Mouse (Mus musculus) bone marrow, adult 2 months (tissue): ENCODE results near the gene Fcer2a. TPM values are rescaled to one million over a fixed set of nuclear protein-coding genes. Genes with fewer than 3 reads are reported as not detected.
A peak's percentile ranks its signal among the peaks of the same experiment; 100 is the strongest.

Experiments
- H3K27ac ChIP-seq: fragments of 200-500 bp; 2 replicates; pipeline ENCODE4 v1.5.1; 2012; ENCODE audit warnings: low read depth, mild to moderate bottlenecking, control low read depth, inconsistent platforms, low read length; ENCODE audit not compliant: control insufficient read depth, poor library complexity, insufficient read depth
- H3K4me1 ChIP-seq: fragments of 200-500 bp; 2 replicates; pipeline ENCODE4 v1.6.1; 2011; ENCODE audit warnings: low read length; ENCODE audit not compliant: control insufficient read depth, insufficient read depth
- H3K4me3 ChIP-seq: fragments of 200-500 bp; replicated peaks from 2 replicates; pipeline ENCODE3; 2011; ENCODE audit warnings: mild to moderate bottlenecking, low read depth, low read length, control low read depth; ENCODE audit not compliant: control insufficient read depth
- CTCF ChIP-seq: fragments of 200-500 bp; IDR thresholded peaks from 2 replicates; pipeline ENCODE4 v1.5.1; 2011; ENCODE audit warnings: low read length, control low read depth; ENCODE audit not compliant: control insufficient read depth, insufficient read depth
- POLR2A ChIP-seq: fragments of 200-500 bp; IDR thresholded peaks from 2 replicates; pipeline ENCODE4 v1.6.1; 2011; ENCODE audit warnings: low read depth, mild to moderate bottlenecking, control low read depth, low read length, borderline replicate concordance; ENCODE audit not compliant: control insufficient read depth
- WGBS: fragments of 180-500 bp; shearing (Covaris S2); methylation state at CpG from one replicate; pipeline ENCODE4 v1.1.7; 2018; 5-methylcytosine and 5-hydroxymethylcytosine counted together
- polyA plus RNA-seq: library from polyadenylated mRNA; stranded (reverse); fragments of >200 nt; gene quantifications from 2 replicates; pipeline ENCODE4 v1.2.4, GENCODE M21; 2011; ENCODE audit warnings: low replicate concordance; ENCODE audit not compliant: missing spikeins, insufficient read depth, insufficient read length

Fcer2a gene
- polyA plus RNA-seq, 1 experiment, result 37.3 TPM

- no peak for TF ChIP-seq POLR2A
- TF ChIP-seq CTCF, result no peak
- Histone ChIP-seq H3K4me3 (no peak overlapping the region), H3K27ac (no peak overlapping the region), H3K4me1 (peaks cover 1% of the 10 kb centered on the region; the same call in 1 of the 2 replicates)
- 78% methylated on average over 3 of the region's 3 CpGs for WGBS
These were observed 19.3 kb downstream of the Fcer2a start for GRCm38 (mm10) chr8:3674671-3675070.

GRCm38 (mm10) chr8:3671980-3672491 lies 21.9 kb downstream of the Fcer2a start, which contains the start of gene Fcor:
Fcor (minus strand) TSS chr8:3672362.
- H3K27ac ChIP-seq, result peak within 1 kb of the TSS; percentile 17
- no peaks in the 10 kb centered on the region; the same call in 1 of the 2 replicates for H3K4me1 ChIP-seq
- WGBS, result under 1% methylated on average over 23 of the region's 23 CpGs
- peak within 1 kb of the TSS; percentile 63 for H3K4me3 ChIP-seq
- TF ChIP-seq POLR2A, result peak; percentile 31; the same call in 1 of the 2 replicates
- TF ChIP-seq CTCF, result peak; percentile 95

- Histone ChIP-seq H3K4me1 (no peaks in the 10 kb centered on the region; the same call in 1 of the 2 replicates), H3K4me3 (peak overlapping the region; percentile 59), H3K27ac (peak overlapping the region; percentile 64)
- WGBS, result 10% methylated on average over 2 of the region's 2 CpGs
- TF ChIP-seq POLR2A (no peak), CTCF (no peak)
These were observed 23.6 kb downstream of the Fcer2a start for GRCm38 (mm10) chr8:3670388-3670787.

- Histone ChIP-seq H3K4me3 (peak within 1 kb of the TSS; percentile 82), H3K4me1 (peaks cover 11% of the 10 kb centered on the region), H3K27ac (peak within 1 kb of the TSS; percentile 95)
- WGBS, result 44% methylated on average over 6 of the region's 6 CpGs
- TF ChIP-seq POLR2A (no peak; the same call in 1 of the 2 replicates), CTCF (no peak)
These were observed 28.5 kb downstream of the Fcer2a start, which contains the start of gene Mcemp1 for GRCm38 (mm10) chr8:3665507-3665906. Mcemp1 (plus strand) TSS chr8:3665754.

GRCm38 (mm10) chr8:3664405-3664804 lies 29.6 kb downstream of the Fcer2a start:
- WGBS, result 16% methylated on average over 5 of the region's 5 CpGs
- H3K4me3 ChIP-seq, result no peak overlapping the region
- TF ChIP-seq POLR2A (no peak), CTCF (no peak)
- peaks cover 13% of the 10 kb centered on the region for H3K4me1 ChIP-seq
- peak overlapping the region; percentile 95; the same call in 1 of the 2 replicates for H3K27ac ChIP-seq

GRCm38 (mm10) chr8:3660889-3661288 lies 33.1 kb downstream of the Fcer2a start:
- peaks cover 23% of the 10 kb centered on the region for H3K4me1 ChIP-seq
- peak overlapping the region; percentile 7 for H3K4me3 ChIP-seq
- TF ChIP-seq POLR2A (no peak), CTCF (no peak)
- WGBS, result 22% methylated on average over 8 of the region's 8 CpGs
- H3K27ac ChIP-seq, result peak overlapping the region; percentile 89

GRCm38 (mm10) chr8:3656725-3657381 lies 37.1 kb downstream of the Fcer2a start:
- Histone ChIP-seq H3K4me3 (peak overlapping the region; percentile 10), H3K4me1 (peaks cover 17% of the 10 kb centered on the region), H3K27ac (no peak overlapping the region)
- WGBS, result 23% methylated on average over 7 of the region's 7 CpGs
- TF ChIP-seq POLR2A, result no peak
- TF ChIP-seq CTCF, result no peak

GRCm38 (mm10) chr8:3655526-3655925 lies 38.4 kb downstream of the Fcer2a start, which contains the start of gene Retn:
Retn (plus strand) TSS chr8:3655770.
- Histone ChIP-seq H3K4me1 (peaks cover 12% of the 10 kb centered on the region), H3K27ac (no peak within 1 kb of the TSS), H3K4me3 (no peak within 1 kb of the TSS)
- WGBS, result 73% methylated on average over 3 of the region's 3 CpGs
- TF ChIP-seq POLR2A (no peak), CTCF (no peak)
